Mouse (Mus musculus) layer of hippocampus, adult 11-12 months (tissue): ENCODE measurements at regions not wholly inside any gene's neighbourhood (a gene's known extent, or its start where the extent isn't known, plus 50 kb on each side); places are given as distances from the start of the nearest gene placed in this dataset.

Source experiments
- DNase-seq: peaks from one replicate; pipeline ENCODE4 v3.0.0; 2022; ENCODE audit warnings: low spot score

DNA sequence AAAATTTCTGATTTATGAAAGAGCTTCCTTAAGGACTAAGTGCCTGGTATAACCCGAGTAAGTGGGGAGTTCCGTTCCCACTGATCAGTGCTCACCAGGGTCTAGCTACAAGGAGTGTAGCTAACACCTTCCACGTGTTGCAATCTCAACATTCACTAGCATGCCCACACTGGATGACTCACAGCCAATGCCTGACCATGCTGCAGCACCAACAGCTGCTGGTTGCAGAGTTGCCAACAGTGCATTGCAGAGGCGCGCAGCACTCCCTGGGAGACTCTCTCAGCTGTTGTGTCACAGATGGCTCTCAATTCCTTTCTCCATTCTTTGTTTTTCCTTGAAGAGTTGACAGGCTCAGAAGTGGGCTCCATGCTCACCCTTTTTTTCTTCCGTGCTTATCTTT is 787.5 kb upstream of the Tenm3 start:
- DNase-seq: no peak

GRCm38 (mm10) chr8:49627966-49628495 is 784.3 kb upstream of the Tenm3 start:
- DNase-seq: no peak

- no peak for DNase-seq
Measured at GRCm38 (mm10) chr8:49595501-49595900, 751.8 kb upstream of the Tenm3 start.

DNA sequence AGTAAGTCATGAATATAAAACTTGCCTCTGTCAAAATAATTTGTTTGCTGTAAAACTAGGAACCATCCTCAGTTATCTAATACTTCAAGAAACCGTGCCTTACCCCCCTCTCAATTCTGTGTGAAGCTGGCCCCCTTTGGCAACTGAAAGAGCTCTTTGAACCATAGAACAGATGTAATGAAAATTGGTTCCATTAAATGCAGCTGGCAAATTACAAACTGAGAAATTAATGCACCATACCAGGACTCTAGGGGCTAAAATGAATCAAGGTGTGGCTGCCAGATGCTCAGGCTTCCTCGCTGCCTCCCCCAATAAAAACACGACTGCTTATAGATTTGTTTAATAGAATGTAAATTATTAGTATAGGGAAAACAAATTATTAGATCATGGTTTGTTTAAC is 723.7 kb upstream of the Tenm3 start:
- DNase-seq: no peak

GRCm38 (mm10) chr8:49563499-49564279 is 719.9 kb upstream of the Tenm3 start:
- no peak for DNase-seq

DNA sequence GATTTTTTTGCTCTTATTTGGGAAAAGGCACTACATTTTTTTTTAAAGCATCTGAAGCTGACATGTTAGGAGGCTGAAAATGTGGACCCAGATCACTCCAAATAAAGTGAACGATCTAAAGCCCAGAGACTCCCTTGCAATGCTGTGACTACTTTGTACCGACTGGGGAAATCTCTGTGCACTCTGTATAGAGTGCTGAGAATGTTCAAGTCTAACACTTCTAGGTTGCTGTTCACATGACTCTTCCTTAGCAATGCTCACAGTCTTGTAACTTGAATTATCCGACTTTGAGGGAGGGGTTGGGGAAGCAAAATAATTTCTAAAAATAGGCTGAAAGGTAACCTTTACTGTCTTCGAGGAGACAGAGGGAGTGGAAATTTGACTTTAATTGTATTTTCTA is 719.2 kb upstream of the Tenm3 start:
- DNase-seq: no peak

- no peak for DNase-seq
Measured at GRCm38 (mm10) chr8:49555724-49556457, 712.1 kb upstream of the Tenm3 start.

DNA sequence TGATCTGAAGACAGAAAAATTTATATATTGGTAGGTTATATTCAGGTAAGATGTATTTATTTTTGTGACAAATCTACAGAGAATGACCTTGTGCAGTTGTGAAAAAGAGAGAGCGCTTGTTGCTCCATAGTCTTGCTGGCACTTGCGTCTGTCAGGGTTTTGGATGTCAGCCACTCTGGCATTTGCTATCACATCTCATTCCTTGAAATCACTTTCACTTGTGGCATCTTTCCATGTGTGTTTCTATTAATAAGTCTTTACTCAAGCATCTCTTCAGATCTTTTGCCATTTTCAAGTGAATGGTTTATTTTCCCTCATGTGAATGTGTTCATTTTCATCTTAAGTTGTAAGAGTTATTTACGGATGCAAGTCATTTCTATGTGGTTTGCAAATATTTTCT is 709.4 kb upstream of the Tenm3 start:
- DNase-seq: no peak

DNA sequence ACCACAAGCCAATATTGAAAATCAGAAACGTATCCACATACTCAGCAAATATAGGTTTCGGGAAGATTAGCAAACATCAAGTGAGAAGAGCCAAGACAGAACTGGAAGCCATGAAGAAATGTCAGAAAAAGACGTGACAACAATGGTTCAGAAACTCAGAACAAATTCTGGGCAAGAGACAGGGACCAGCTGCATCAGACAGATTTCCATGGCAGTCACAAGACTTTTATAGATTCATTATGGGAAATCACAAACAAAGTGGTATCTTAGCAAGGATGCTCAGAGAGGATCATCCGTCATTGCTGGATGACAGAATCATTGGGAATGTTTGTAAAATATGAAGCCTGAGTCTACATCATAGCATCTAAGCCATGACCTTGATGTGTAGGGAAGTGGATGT is 699.6 kb upstream of the Tenm3 start:
- peak; percentile 53 for DNase-seq

DNA sequence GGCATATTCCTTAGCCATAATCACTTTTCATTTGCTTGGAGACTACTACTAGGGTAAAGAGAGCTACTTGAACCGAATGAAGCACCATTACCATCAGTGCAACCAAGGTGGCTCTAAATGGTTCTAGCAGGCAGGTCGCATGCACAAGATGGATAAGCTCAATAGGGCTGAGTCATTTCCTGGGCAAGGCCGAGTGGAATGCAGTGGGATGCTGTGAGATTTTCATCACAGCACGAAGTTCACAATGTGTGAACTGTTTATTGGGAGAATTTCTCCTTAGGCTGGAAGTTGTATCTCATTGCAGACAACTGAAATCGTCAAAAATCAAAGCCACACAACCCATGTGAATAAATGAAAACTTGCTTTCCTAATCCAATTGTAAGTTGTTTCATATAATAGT is 697.6 kb upstream of the Tenm3 start:
- DNase-seq: no peak

DNA sequence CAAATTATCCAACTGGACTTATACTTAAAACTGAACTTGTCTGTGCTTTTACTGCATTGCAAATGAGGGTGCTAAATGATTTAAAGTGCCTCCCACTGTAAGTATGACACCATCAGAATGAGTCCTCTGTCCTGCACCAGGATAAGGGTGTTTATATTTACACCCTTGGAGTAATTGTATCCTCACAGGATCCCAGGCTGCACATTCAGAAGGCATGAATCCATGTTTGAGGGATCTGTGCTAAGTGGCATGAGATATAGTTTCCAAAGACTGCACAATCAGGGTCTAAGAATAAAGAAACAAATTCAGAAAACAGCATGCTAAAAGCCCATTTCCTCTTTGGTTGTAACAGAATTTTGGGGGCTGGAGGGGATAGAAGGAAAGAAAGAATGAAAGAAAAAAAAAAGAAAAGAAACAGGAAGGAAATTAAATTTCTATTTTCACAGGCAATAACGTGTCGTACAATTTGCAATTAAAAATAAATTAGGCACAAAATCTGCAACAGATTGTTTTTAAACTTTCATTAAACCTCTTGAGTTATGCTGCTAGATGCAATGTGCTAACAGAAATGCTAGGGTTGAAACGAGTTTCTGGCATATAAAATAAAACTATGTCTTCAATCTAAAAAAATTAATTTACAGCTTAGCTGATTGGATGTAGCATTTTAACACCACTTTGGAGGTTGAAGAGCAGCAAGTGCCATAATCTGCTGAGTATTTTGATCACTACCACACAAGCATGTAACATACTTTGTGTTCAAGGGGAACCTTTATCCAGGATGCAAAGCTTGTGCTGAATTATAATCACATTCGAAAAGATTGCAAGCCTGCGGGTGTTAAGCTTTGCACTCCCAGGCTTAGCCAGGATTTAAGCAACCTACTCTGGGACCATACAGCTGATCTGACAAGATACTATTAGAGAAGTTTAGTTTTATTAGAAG is 689.9 kb upstream of the Tenm3 start:
- DNase-seq: no peak

GRCm38 (mm10) chr8:49529294-49529693 is 685.5 kb upstream of the Tenm3 start:
- DNase-seq: no peak

GRCm38 (mm10) chr8:49492906-49493305 is 649.2 kb upstream of the Tenm3 start:
- no peak for DNase-seq

GRCm38 (mm10) chr8:49485284-49485683 is 641.5 kb upstream of the Tenm3 start:
- DNase-seq: no peak

- no peak for DNase-seq
Measured at GRCm38 (mm10) chr8:49481476-49481992, 637.8 kb upstream of the Tenm3 start.

GRCm38 (mm10) chr8:49465911-49466518 is 622.3 kb upstream of the Tenm3 start:
- no peak for DNase-seq

- DNase-seq: no peak
Measured at GRCm38 (mm10) chr8:49465070-49465469, 621.3 kb upstream of the Tenm3 start.

DNA sequence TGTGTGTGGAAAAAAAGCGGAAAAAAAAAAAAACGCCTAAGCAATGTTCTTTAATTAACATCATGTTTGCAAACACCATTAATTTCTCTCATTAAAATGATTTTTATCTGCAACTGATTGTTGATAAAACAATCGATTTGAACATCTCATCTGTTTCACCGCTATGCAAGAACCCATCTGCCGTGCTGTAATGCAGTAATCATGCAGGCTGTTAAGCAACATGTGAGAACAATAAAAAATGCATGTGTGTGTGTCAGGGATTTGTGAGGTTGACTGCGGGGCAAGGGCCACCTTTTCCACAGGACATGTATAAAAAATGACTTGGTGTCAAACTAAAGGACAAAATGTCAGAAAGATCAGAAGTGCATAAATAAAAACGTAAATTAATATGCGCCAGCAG is 618.9 kb upstream of the Tenm3 start:
- DNase-seq: peak; percentile 15

DNA sequence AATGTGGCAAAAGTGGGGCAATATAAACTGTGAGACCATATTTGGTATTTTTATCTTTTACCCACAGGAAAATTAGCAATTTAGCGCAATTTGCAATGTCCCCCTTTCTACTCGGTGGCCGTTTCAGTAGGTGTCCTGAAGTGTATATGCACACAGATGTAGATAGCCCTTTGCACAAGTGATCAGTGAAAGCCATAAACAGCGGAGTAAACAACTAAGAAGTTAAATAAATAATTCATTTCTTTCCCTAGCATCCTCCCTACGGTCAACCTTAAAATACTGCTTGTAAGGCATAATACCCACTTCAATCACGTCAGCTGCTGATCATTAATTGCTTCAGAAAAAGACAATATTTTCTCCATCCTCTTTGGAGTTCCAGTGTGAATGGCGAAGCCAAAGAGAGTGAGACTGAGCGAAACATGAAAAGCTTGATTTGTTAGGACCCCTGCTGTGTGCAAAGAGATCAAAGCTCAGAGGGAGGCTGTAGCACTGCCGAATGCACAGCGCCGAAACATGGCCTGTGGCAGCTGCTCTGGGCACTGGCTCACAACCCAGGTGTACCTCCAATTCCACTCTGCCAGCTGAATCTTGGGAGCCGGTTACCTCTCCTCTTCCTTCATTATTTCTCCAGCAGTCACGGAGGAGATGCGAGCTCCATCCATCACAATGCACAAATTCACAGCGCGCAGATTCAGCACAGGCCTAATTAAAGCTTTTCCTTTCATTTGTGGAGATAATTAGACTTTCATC is 618.1 kb upstream of the Tenm3 start:
- DNase-seq: no peak

DNA sequence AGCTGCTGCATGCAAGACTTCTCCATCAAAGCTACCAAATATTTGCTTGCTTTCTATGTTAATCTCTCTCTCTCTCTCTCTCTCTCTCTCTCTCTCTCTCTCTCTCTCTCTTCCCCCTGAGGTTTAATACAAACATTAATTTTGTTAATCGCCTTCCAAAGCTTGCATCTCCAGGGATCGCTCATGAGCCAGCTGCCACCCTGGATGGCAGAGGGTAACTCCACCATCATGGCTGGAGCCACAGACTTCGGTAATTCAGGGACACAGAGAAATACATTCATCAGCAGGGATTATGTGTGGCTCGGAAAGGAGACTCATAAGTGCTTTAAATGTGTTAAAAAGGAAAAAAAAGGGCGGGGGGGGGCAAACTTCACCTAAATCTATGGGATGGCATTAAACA is 601.7 kb upstream of the Tenm3 start:
- DNase-seq: no peak

GRCm38 (mm10) chr8:49441270-49441669 is 597.5 kb upstream of the Tenm3 start:
- no peak for DNase-seq
